Comparison of ENCODE assay signal across 11 mouse cellular contexts in genomic region chr1:56983771-56984482, GRCm38 (mm10). TPM values are rescaled to one million over a fixed set of nuclear protein-coding genes. Genes with fewer than 3 reads are reported as not detected.
DNase-seq lines count a peak whose midpoint lies in the region; ATAC-seq and TF ChIP-seq lines count a peak whose summit lies in the region.
"Had no signal": no experiment of that assay in that cellular context is flagged by ENCODE, and none has a peak within 500 bp of the region (broad histone marks: within the 10 kb centered on the region; RNA-seq: fewer than 3 reads in every experiment).

No protein-coding gene starts in this region.

- DNase-seq in embryo, embryonic 10.5 days (ENCODE audit: low spot score): peak; percentile 25
- no peak for DNase-seq in midbrain, postnatal 0 days (ENCODE audit: low spot score)
- no peak for DNase-seq in left cerebral cortex, adult 8-10 months (ENCODE audit: low spot score in 2 of 2)
- no peak for DNase-seq in testis, postnatal 14 days (ENCODE audit: low spot score)
- no peak for DNase-seq in kidney, adult 18-20 months
- DNase-seq: cerebellum, adult 9-11 months; kidney, postnatal 4 days; spleen, adult 18-20 months had no signal

- H3K9me3 ChIP-seq in embryonic facial prominence, embryonic 13.5 days: no peaks in the 10 kb centered on the region
- H3K9me3 ChIP-seq in hindbrain, embryonic 16.5 days (ENCODE audit: control insufficient read depth, low read length): no peaks in the 10 kb centered on the region
- no peaks in the 10 kb centered on the region for H3K9me3 ChIP-seq in midbrain, postnatal 0 days (ENCODE audit: low read length)
- H3K9me3 ChIP-seq: heart, embryonic 15.5 days had no signal

- H3K4me3 ChIP-seq in embryonic facial prominence, embryonic 13.5 days: peak overlapping the region; percentile 18; the same call in 1 of the 2 replicates
- peak overlapping the region; percentile 19 for H3K4me3 ChIP-seq in hindbrain, embryonic 16.5 days (ENCODE audit: low read length)
- H3K4me3 ChIP-seq in midbrain, postnatal 0 days (ENCODE audit: low read depth, low read length): peak overlapping the region; percentile 15; the same call in 1 of the 2 replicates
- H3K4me3 ChIP-seq: heart, embryonic 15.5 days had no signal

- H3K27ac ChIP-seq in embryonic facial prominence, embryonic 13.5 days: no peak overlapping the region
- no peak overlapping the region for H3K27ac ChIP-seq in hindbrain, embryonic 16.5 days (ENCODE audit: low read depth, low read length)
- no peak overlapping the region for H3K27ac ChIP-seq in midbrain, postnatal 0 days (ENCODE audit: low read depth, low read length)
- H3K27ac ChIP-seq: heart, embryonic 15.5 days had no signal

- TF ChIP-seq CTCF in midbrain, postnatal 0 days (IDR thresholded peaks at IDR 0.05): peak; percentile 44

- H3K9ac ChIP-seq in embryonic facial prominence, embryonic 13.5 days: no peak overlapping the region
- H3K9ac ChIP-seq in hindbrain, embryonic 16.5 days (ENCODE audit: low read depth, low read length): no peak overlapping the region
- no peak overlapping the region for H3K9ac ChIP-seq in midbrain, postnatal 0 days (replicated peaks; ENCODE audit: low read length, poor library complexity, severe bottlenecking)
- H3K9ac ChIP-seq: heart, embryonic 15.5 days had no signal

- 5% methylated on average over 25 of the region's 25 CpGs for WGBS in embryonic facial prominence, embryonic 13.5 days
- 2% methylated on average over 25 of the region's 25 CpGs for WGBS in hindbrain, embryonic 16.5 days
- 2% methylated on average over 25 of the region's 25 CpGs for WGBS in midbrain, postnatal 0 days

- peaks cover 32% of the 10 kb centered on the region for H3K4me1 ChIP-seq in embryonic facial prominence, embryonic 13.5 days
- peaks cover 6% of the 10 kb centered on the region for H3K4me1 ChIP-seq in hindbrain, embryonic 16.5 days (ENCODE audit: control insufficient read depth, insufficient read depth, low read depth, low read length)
- no peaks in the 10 kb centered on the region for H3K4me1 ChIP-seq in midbrain, postnatal 0 days (ENCODE audit: insufficient read depth, low read length)

- ATAC-seq in embryonic facial prominence, embryonic 13.5 days (ENCODE audit: insufficient number of reproducible peaks, insufficient read depth, low FRiP score, low TSS enrichment, low read depth): no peak
- ATAC-seq in hindbrain, embryonic 16.5 days: 0 out of 2 replicates have a peak, but pooled peaks have one; percentile 40
- ATAC-seq in midbrain, postnatal 0 days (ENCODE audit: low FRiP score): peak; percentile 53; the same call in 1 of the 2 replicates

- H3K4me2 ChIP-seq in embryonic facial prominence, embryonic 13.5 days: peak overlapping the region; percentile 42
- H3K4me2 ChIP-seq in hindbrain, embryonic 16.5 days (ENCODE audit: low read length): peak overlapping the region; percentile 26
- H3K4me2 ChIP-seq in midbrain, postnatal 0 days (ENCODE audit: low read depth, low read length, poor library complexity, severe bottlenecking): peak overlapping the region; percentile 30; the same call in 1 of the 2 replicates
- H3K4me2 ChIP-seq: heart, embryonic 15.5 days had no signal

- H3K27me3 ChIP-seq in embryonic facial prominence, embryonic 13.5 days: peaks cover 88% of the 10 kb centered on the region
- peaks cover 61% of the 10 kb centered on the region for H3K27me3 ChIP-seq in hindbrain, embryonic 16.5 days (replicated peaks; ENCODE audit: control insufficient read depth, insufficient read depth, low read length)
- H3K27me3 ChIP-seq in midbrain, postnatal 0 days (ENCODE audit: insufficient read depth, low read length): peaks cover 75% of the 10 kb centered on the region

- H3K36me3 ChIP-seq in embryonic facial prominence, embryonic 13.5 days: no peaks in the 10 kb centered on the region
- no peaks in the 10 kb centered on the region for H3K36me3 ChIP-seq in hindbrain, embryonic 16.5 days (ENCODE audit: control insufficient read depth, insufficient read depth, low read length)
- H3K36me3 ChIP-seq in midbrain, postnatal 0 days (ENCODE audit: insufficient read depth, low read length): no peaks in the 10 kb centered on the region
- H3K36me3 ChIP-seq: heart, embryonic 15.5 days had no signal

RNA-seq across cellular contexts. Expression of gene Satb2, which starts 5.5 kb away (rescaled TPM):
- 19.4 and 23.9 TPM in 2 replicates for polyA plus RNA-seq in embryonic facial prominence, embryonic 13.5 days (2015; fragmentation: Nextera tagmentation; extraction: Ambion mirVana)
- 1.1 and 2.0 TPM in 2 replicates for polyA plus RNA-seq in hindbrain, embryonic 16.5 days (2015; fragmentation: Nextera tagmentation; extraction: Ambion mirVana)
- total RNA-seq in midbrain, postnatal 0 days (2014; rRNA removed): 1.2 TPM in 2 replicates
- polyA plus RNA-seq in midbrain, postnatal 0 days (2015; fragmentation: Nextera tagmentation; extraction: Ambion mirVana): 0.60 and 0.85 TPM in 2 replicates
- 10 to 100 TPM; 56.2 to 62.9 (median 59.9) TPM for total RNA-seq in left cerebral cortex, adult 8-10 months (2022)
